Mouse (Mus musculus) layer of hippocampus, postnatal 14 days (tissue): ENCODE results near the gene Tbx15. TPM values are rescaled to one million over a fixed set of nuclear protein-coding genes. Genes with fewer than 3 reads are reported as not detected.
"Not testable (repeated sequence)": the region's sequence is repeated elsewhere in the genome, so short reads cannot be mapped to it uniquely, and the experiment has no call there.

Experiments
- DNase-seq, 2 experiments: peaks; one replicate each; pipeline ENCODE4 v3.0.0; 2021 to 2022; ENCODE audit warnings: low spot score in 2 of 2, mixed read lengths in 1 of 2
- total RNA-seq, 2 experiments: library from RNA; stranded (reverse); gene quantifications; 2 replicates each; pipeline ENCODE4 v1.2.3; 2021

Tbx15 gene
- total RNA-seq, 2 experiments from 2014 or later = 0.74 to 1.0 TPM

GRCm38 (mm10) chr3:99266752-99267303, 26.6 kb downstream of the Tbx15 start:
- DNase-seq = no peak

DNA sequence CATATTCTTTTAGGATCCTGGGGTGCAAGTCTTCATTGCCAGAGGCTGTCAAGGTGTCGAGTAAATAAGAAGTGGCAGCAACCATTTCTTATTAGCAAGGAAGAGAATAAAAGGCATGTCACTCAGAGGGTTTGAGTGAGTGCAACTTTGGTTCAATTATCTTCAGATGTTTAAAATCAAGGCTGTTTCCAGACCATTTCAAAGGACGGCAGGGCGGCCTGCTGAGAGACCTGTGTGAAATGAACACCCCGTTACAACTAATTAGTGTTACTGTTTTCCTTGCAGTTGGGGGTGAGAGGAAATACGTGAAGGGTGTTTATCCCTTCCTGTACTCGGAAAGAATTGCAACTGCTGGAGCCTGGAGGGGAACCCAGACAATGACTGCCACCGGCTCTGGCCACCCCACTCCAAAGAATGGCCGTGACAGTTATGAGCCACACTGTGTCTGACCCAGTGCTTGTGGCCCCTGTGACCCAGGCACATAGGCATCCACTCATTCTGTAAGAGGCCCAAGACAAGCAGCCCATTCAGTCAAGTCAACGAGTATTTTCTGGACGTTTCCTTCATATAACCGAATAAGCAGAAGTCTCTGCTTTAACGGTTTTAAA, 37.9 kb downstream of the Tbx15 start:
- DNase-seq = no peak

DNA sequence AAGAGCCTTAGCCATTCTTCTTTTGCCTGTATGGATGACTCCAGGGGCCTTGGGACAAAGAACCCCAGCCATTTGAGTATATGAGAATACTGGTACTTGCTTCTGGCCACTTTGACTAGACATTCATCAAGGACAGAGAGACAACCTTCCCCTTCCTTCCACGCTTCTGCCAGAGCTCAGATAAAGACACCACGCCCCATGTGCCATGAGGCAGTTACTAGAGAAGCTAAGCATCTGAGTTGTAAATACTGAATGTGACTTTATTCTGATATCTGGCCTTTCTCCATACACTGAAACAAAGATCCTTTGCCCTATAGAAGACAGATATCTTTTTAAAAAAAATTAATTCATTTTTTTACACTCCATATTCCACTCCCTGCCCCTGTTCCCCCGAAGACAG, 39.5 kb downstream of the Tbx15 start:
- DNase-seq = no peak

DNA sequence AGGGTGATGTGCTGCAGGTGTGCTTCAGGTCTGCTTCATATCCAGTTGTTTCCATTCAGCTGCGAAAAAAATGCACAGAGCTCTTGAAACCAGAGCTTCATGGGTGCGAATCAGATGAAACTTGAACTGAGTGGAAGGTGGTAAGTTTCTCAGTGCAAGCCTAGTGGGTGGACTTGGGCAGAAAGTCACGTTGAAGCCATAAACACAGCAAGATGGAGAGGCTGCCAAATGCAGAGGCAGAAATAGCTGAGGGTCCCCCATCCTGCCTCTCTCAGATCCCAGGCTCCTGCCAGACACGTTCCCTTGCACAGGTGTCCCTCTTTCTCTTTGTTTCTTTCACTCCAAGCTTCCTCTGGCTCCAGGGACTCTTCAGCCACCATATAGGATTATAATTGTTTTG, 41.3 kb downstream of the Tbx15 start:
- DNase-seq = no peak

- DNase-seq = no peak
These were observed 48.1 kb downstream of the Tbx15 start for GRCm38 (mm10) chr3:99288302-99288701.

GRCm38 (mm10) chr3:99290064-99290702, 50.0 kb downstream of the Tbx15 start:
- DNase-seq = no peak

GRCm38 (mm10) chr3:99290878-99291277, 50.7 kb downstream of the Tbx15 start:
- DNase-seq = no peak

- no peak for DNase-seq
These were observed 51.2 kb downstream of the Tbx15 start for GRCm38 (mm10) chr3:99291386-99291785.

DNA sequence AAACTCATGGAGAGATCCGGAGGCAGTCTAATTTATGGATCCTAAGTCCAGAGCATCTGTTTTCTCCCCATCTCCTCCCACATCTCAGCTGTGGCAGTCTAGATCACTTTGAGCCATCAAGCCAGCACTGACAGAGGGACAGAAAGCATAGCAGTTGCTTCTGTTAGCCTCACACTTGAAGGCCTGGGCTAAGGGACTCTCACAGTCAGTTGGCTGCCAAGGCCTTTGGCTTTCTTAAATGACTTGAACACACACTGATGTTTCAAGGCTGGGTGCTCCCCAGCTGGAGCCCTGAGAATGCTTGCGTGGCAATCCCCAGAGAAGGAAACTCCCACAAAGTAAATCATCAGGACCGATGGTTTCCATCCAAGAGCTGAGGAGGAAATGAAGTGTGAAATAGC, 52.4 kb downstream of the Tbx15 start:
- peak in 1 of 2 experiments; percentile 19 for DNase-seq

DNA sequence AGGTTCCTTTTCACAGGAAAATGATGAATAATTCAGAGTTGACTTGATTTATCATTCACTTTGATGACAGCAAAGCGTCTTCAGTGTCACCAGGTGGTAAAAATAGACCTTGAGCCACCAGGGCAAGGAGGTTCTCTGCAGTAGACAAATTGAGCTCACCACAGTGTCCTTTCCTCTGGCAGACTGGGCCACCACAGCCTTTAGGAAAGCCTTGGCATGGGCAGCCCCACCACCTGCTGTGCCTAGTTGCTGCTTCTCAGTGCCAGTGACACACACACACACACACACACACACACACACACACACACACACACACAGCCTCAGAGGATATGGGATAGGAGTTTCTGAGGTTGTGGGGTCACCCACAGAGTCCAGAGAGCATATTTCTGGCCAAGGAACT, 54.0 kb downstream of the Tbx15 start:
- not testable (repeated sequence) for DNase-seq

DNA sequence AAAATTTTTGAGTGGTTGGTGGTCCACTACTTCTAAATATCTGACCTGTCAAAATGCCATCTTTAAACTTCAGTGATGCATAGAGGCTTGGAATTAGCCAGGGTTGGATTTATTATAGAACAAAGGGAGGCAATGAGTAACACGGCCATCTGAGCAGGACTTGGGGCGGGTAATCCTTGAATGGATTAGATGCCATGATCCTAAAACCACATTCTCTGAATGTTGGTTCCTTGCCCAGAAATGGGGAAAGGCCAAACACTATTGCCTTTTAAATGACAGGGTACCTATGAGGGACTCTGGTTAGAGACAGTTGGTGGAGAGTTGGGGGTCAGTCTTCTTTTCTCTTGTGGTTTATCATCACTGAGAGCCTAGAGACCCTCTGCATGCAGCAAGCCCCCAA, 55.1 kb downstream of the Tbx15 start:
- no peak for DNase-seq

GRCm38 (mm10) chr3:99296186-99296585, 56.0 kb downstream of the Tbx15 start:
- no peak for DNase-seq

GRCm38 (mm10) chr3:99300846-99301245, 60.7 kb downstream of the Tbx15 start:
- no peak for DNase-seq

DNA sequence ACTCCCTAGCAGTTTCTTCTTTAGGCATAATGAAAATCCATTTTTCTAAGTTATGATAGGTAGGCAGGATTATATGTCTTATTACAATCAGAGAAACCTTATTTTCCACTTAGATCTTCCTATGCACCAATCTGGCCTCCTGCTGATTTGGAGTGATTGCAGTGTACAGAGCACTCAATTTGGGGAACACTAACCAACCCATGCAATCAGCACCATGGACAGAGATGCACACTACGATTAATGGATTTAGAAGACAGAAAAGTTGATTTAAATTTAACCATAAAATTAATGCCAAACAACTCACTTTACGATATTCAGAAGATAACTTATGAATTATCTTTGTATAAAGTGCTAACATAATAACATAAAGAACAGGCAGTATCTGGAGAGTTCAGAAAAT, 70.7 kb downstream of the Tbx15 start:
- DNase-seq = no peak

DNA sequence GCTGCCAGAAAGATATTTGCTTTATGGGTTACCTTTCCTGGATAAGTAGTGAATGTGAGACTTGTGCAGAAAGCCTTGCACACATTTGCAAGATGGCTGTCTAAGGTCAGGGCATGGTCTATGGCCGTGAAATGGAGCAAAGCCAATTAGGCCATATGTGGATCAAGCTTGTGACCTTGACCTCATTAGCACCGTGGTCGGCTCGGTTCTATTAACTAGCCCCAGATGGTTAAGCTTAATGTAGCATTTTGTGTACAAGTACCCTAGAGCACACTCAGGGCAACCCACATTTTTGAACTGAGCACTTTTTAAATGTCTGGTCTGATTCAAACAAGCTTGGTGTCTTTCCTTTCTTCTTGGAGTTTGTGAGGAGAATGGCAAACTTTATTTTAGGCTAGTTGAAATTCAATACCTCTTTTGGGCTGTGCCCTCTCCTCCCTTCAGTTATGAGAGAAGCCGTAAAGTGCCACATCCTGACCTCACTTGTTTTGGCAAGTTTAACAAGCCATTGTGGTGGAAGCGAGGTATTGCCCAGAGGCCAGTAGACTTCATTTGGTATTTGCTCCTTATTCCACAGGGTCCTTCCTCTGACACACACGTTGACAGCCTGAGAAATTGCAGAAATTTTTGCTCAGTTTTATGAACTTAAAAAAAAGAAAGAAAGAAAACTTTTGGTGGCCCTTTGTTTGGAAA, 71.9 kb downstream of the Tbx15 start:
- no peak for DNase-seq

GRCm38 (mm10) chr3:99322345-99322744, 82.2 kb downstream of the Tbx15 start:
- DNase-seq = no peak

- no peak for DNase-seq
These were observed 89.1 kb downstream of the Tbx15 start for GRCm38 (mm10) chr3:99329316-99329715.

- no peak for DNase-seq
These were observed 90.9 kb downstream of the Tbx15 start for GRCm38 (mm10) chr3:99331086-99331485.

- DNase-seq = no peak
These were observed 96.7 kb downstream of the Tbx15 start for GRCm38 (mm10) chr3:99336866-99337265.

DNA sequence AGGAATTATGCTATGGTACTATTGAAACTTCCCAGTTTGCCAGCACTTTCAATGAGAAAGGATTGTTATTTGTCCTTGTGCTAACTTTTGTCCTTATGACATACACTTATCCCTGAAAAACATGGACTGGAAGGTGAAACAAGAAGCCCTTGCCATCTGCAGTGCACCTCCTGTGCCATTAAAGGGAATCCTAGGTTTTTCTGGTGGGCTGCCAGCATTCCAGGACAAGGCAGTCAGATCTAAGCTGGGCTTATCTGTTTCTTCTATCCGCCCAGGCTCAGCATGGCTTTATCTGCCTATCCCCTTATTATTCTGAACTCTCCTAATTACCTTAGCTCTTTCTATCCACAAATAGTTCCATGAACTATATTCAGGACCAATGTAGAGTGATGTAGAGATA, 98.6 kb downstream of the Tbx15 start:
- no peak for DNase-seq

GRCm38 (mm10) chr3:99340021-99340420, 99.8 kb downstream of the Tbx15 start:
- no peak for DNase-seq

DNA sequence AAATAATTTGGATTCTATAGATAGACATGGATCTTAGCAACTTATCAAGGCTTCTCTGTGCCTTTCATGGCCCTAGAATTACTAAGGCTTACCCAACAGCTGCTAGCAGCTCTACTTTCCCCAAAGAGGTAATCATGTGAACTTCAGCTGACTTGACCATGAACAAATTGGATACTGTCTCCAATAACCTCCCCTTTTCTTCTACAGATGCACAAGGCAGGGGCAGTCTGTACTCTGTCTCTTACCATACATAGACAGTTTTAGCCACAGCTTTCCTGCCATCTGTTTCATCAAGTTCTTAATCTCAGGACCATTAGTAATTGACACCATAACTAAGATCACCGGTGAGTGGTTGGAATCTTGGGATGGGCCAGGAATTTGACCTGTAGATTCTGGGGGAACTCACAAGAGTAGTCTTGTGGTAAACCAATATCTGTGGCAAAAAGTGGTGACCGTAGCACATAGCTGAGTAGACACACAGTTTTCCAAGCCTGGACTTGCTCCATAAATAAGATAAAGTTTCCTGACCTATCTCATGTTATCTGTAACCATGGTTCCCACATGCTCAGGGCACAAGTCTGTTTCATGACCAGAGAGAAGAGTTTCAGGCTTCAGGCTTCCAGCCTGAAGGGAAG, 139.6 kb downstream of the Tbx15 start:
- no peak for DNase-seq
